Mouse (Mus musculus) neural tube, embryonic 15.5 days (tissue): ENCODE data around the gene Taf7l. TPM values are rescaled to one million over a fixed set of nuclear protein-coding genes. Genes with fewer than 3 reads are reported as not detected.

Experiments used
- ATAC-seq: fragments of 200-750 bp; cut with Nextera tagmentation; 2 replicates; pipeline ENCODE4 v1.8.0; 2017; ENCODE audit warnings: mild to moderate bottlenecking, moderate TSS enrichment, moderate library complexity; ENCODE audit not compliant: low FRiP score
- H3K27ac ChIP-seq: fragments of 300-500 bp; sonication (generic); replicated peaks from 2 replicates; pipeline ENCODE4 v1.5.1; 2015; ENCODE audit warnings: mild to moderate bottlenecking, inconsistent platforms
- H3K27me3 ChIP-seq: fragments of 300-500 bp; sonication (generic); replicated peaks from 2 replicates; pipeline ENCODE4 v1.6.1; 2015; ENCODE audit warnings: inconsistent platforms
- H3K36me3 ChIP-seq: fragments of 300-500 bp; sonication (generic); 2 replicates; pipeline ENCODE4 v1.6.1; 2015; ENCODE audit warnings: inconsistent platforms
- H3K4me1 ChIP-seq: fragments of 300-500 bp; sonication (generic); 2 replicates; pipeline ENCODE4 v1.6.1; 2015; ENCODE audit warnings: inconsistent platforms
- H3K4me2 ChIP-seq: fragments of 300-500 bp; sonication (generic); 2 replicates; pipeline ENCODE4 v1.6.1; 2015; ENCODE audit warnings: inconsistent platforms, mild to moderate bottlenecking, moderate library complexity
- H3K4me3 ChIP-seq: fragments of 300-500 bp; sonication (generic); replicated peaks from 2 replicates; pipeline ENCODE4 v1.5.1; 2015; ENCODE audit warnings: mild to moderate bottlenecking, inconsistent platforms
- H3K9ac ChIP-seq: fragments of 300-500 bp; sonication (generic); replicated peaks from 2 replicates; pipeline ENCODE4 v1.6.1; 2015; ENCODE audit warnings: mild to moderate bottlenecking, inconsistent platforms
- H3K9me3 ChIP-seq: fragments of 300-500 bp; sonication (generic); replicated peaks from 2 replicates; pipeline ENCODE4 v1.6.1; 2016; ENCODE audit warnings: inconsistent platforms
- WGBS: fragments of 180-500 bp; shearing (Covaris S2); methylation state at CpG from one replicate; pipeline ENCODE4 v1.1.7; 2015; ENCODE audit warnings: mixed read lengths; 5-methylcytosine and 5-hydroxymethylcytosine counted together
- polyA plus RNA-seq: library from polyadenylated mRNA; unstranded; fragments of >200 nt; fragmentation: Nextera tagmentation; extraction: Ambion mirVana; gene quantifications from 2 replicates; pipeline ENCODE4 v1.2.1, GENCODE M21; 2015

Gene Taf7l
- 0.15 and 0.28 TPM in 2 replicates for polyA plus RNA-seq

GRCm38 (mm10) chrX:134476290-134476689 is at the start of gene Taf7l:
TSS of gene Taf7l (minus strand) at chrX:134476490.
- no peak for ATAC-seq
- no peak within 1 kb of the TSS for H3K9ac ChIP-seq
- WGBS, result 89% methylated on average over 25 of the region's 25 CpGs
- H3K9me3 ChIP-seq, result no peaks in the 10 kb centered on the region
- H3K27ac ChIP-seq, result no peak within 1 kb of the TSS
- no peaks in the 10 kb centered on the region for H3K4me1 ChIP-seq
- peak within 1 kb of the TSS; percentile 15; the same call in 1 of the 2 replicates for H3K4me2 ChIP-seq
- H3K27me3 ChIP-seq, result no peaks in the 10 kb centered on the region
- no peaks in the 10 kb centered on the region for H3K36me3 ChIP-seq
- H3K4me3 ChIP-seq, result no peak within 1 kb of the TSS

GRCm38 (mm10) chrX:134525260-134525659 is 49.0 kb upstream of the Taf7l start:
- Histone ChIP-seq H3K4me2 (no peak overlapping the region), H3K9ac (no peak overlapping the region), H3K9me3 (no peaks in the 10 kb centered on the region), H3K36me3 (no peaks in the 10 kb centered on the region), H3K27ac (no peak overlapping the region), H3K4me1 (no peaks in the 10 kb centered on the region), H3K27me3 (no peaks in the 10 kb centered on the region), H3K4me3 (no peak overlapping the region)
- 81% methylated on average over 4 of the region's 4 CpGs for WGBS
- no peak for ATAC-seq

- Histone ChIP-seq H3K4me2 (no peak overlapping the region), H3K27me3 (no peaks in the 10 kb centered on the region), H3K9ac (no peak overlapping the region), H3K27ac (no peak overlapping the region), H3K4me3 (no peak overlapping the region), H3K36me3 (no peaks in the 10 kb centered on the region), H3K4me1 (no peaks in the 10 kb centered on the region), H3K9me3 (no peaks in the 10 kb centered on the region)
- ATAC-seq, result no peak
- WGBS, result 75% methylated on average over 4 of the region's 4 CpGs
Measured at GRCm38 (mm10) chrX:134523772-134524171, 47.5 kb upstream of the Taf7l start.

GRCm38 (mm10) chrX:134509473-134509872 is 33.2 kb upstream of the Taf7l start:
- WGBS, result 45% methylated on average over 2 of the region's 2 CpGs
- ATAC-seq, result no peak

GRCm38 (mm10) chrX:134507977-134508376 is 31.7 kb upstream of the Taf7l start:
- Histone ChIP-seq H3K4me1 (no peaks in the 10 kb centered on the region), H3K27me3 (no peaks in the 10 kb centered on the region), H3K4me3 (no peak overlapping the region), H3K9me3 (no peaks in the 10 kb centered on the region), H3K9ac (no peak overlapping the region), H3K36me3 (no peaks in the 10 kb centered on the region), H3K27ac (no peak overlapping the region), H3K4me2 (no peak overlapping the region)
- 80% methylated on average over 6 of the region's 6 CpGs for WGBS
- no peak for ATAC-seq

More at GRCm38 (mm10) chrX:134509473-134509872, 33.2 kb upstream of the Taf7l start:
- no peaks in the 10 kb centered on the region for H3K27me3 ChIP-seq
- no peaks in the 10 kb centered on the region for H3K4me1 ChIP-seq
- no peak overlapping the region for H3K4me2 ChIP-seq
- no peak overlapping the region for H3K4me3 ChIP-seq
- no peak overlapping the region for H3K27ac ChIP-seq
- no peaks in the 10 kb centered on the region for H3K36me3 ChIP-seq
- no peaks in the 10 kb centered on the region for H3K9me3 ChIP-seq
- no peak overlapping the region for H3K9ac ChIP-seq

DNA sequence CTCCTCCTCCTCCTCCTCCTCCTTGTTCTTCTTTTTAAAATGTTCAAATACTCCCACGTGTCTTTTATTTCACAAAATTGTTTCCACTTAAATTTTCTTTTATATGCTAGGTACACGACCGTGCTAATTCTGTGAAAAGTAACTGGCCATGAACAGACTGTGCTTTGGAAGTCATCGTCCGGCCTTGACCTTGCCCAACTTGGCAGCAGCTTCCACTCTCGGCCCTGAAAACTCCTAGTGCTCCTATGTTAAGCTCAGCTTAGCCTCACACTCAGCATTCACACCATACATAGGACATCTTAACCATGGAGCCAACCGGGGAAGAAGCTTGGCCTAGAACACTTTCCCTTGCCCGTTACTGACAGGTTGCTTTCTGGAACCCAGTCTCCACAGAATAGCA is 24.4 kb upstream of the Taf7l start:
- Histone ChIP-seq H3K4me1 (no peaks in the 10 kb centered on the region), H3K36me3 (no peaks in the 10 kb centered on the region), H3K27me3 (0 out of 2 replicates have a peak, but pooled peaks cover 3% of the 10 kb centered on the region), H3K4me2 (no peak overlapping the region), H3K9me3 (no peaks in the 10 kb centered on the region), H3K27ac (no peak overlapping the region), H3K4me3 (no peak overlapping the region), H3K9ac (no peak overlapping the region)
- ATAC-seq, result no peak
- WGBS, result 90% methylated on average over 8 of the region's 8 CpGs

DNA sequence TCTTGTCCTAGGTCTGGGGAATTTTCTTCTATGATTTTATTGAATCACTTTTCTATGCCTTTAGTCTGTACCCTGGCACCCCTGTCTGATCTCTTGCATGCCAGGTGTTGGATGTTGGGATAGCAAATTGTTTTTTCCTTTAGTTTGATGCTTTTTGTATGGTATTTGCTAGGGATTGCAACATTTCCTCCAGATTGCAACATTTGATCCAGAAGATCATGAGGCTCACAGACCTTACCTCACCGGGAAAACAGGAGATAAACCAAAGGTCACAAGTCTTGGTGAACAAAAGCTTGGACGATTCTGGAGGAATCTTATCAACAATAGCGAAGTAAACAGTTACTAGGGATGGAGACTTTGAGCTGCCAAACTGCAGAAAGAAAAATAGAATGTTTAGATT is 5.4 kb upstream of the Taf7l start:
- ATAC-seq, result no peak
- no peak overlapping the region for H3K9ac ChIP-seq
- no peak overlapping the region for H3K27ac ChIP-seq
- H3K27me3 ChIP-seq, result no peaks in the 10 kb centered on the region
- no peaks in the 10 kb centered on the region for H3K9me3 ChIP-seq
- no peaks in the 10 kb centered on the region for H3K4me1 ChIP-seq
- WGBS, result 70% methylated on average over 3 of the region's 3 CpGs
- no peaks in the 10 kb centered on the region for H3K36me3 ChIP-seq
- no peak overlapping the region for H3K4me2 ChIP-seq
- H3K4me3 ChIP-seq, result no peak overlapping the region

GRCm38 (mm10) chrX:134474988-134475710 is 1.1 kb downstream of the Taf7l start:
- H3K4me3 ChIP-seq, result no peak overlapping the region
- WGBS, result 74% methylated on average over 53 of the region's 67 CpGs
- H3K9ac ChIP-seq, result no peak overlapping the region
- no peaks in the 10 kb centered on the region for H3K4me1 ChIP-seq
- H3K27ac ChIP-seq, result no peak overlapping the region
- no peaks in the 10 kb centered on the region for H3K36me3 ChIP-seq
- no peaks in the 10 kb centered on the region for H3K9me3 ChIP-seq
- ATAC-seq, result no peak
- H3K4me2 ChIP-seq, result peak overlapping the region; percentile 15; the same call in 1 of the 2 replicates
- no peaks in the 10 kb centered on the region for H3K27me3 ChIP-seq

DNA sequence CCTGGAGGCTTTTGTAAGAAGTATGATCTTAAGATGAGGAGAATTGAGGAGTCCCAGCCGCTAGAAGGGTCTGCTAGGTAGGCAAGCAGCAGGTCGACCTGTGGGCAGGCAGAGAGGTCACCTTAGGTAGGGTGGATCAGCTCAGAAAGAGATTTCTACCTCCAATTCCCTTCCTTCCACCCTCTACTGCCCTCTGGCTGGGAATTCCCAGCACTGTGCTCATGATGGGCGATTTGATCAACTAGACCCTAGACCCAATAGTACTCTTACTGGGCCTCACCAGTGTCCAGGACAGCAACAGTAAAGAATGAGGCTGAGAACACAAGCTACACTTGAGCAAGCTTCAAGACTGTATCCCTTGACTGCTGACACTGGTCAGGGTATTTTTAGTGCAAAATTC is 49.0 kb downstream of the Taf7l start:
- H3K4me2 ChIP-seq, result no peak overlapping the region
- no peak for ATAC-seq
- 65% methylated on average over 3 of the region's 3 CpGs for WGBS
- H3K27ac ChIP-seq, result no peak overlapping the region
- no peaks in the 10 kb centered on the region for H3K27me3 ChIP-seq
- no peaks in the 10 kb centered on the region for H3K4me1 ChIP-seq
- no peaks in the 10 kb centered on the region for H3K36me3 ChIP-seq
- no peaks in the 10 kb centered on the region for H3K9me3 ChIP-seq
- no peak overlapping the region for H3K4me3 ChIP-seq
- H3K9ac ChIP-seq, result no peak overlapping the region

- 68% methylated on average over 6 of the region's 6 CpGs for WGBS
- Histone ChIP-seq H3K9ac (no peak overlapping the region), H3K27me3 (no peaks in the 10 kb centered on the region), H3K4me2 (no peak overlapping the region), H3K27ac (no peak overlapping the region), H3K9me3 (no peaks in the 10 kb centered on the region), H3K4me3 (no peak overlapping the region), H3K36me3 (no peaks in the 10 kb centered on the region), H3K4me1 (no peaks in the 10 kb centered on the region)
- no peak; the same call in 1 of the 2 replicates for ATAC-seq
Measured at GRCm38 (mm10) chrX:134426819-134427218, 49.5 kb downstream of the Taf7l start.

GRCm38 (mm10) chrX:134425798-134426197 is 50.5 kb downstream of the Taf7l start:
- no peaks in the 10 kb centered on the region for H3K36me3 ChIP-seq
- no peaks in the 10 kb centered on the region for H3K27me3 ChIP-seq
- no peak overlapping the region for H3K27ac ChIP-seq
- no peaks in the 10 kb centered on the region for H3K4me1 ChIP-seq
- no peaks in the 10 kb centered on the region for H3K9me3 ChIP-seq
- no peak overlapping the region for H3K4me2 ChIP-seq
- 75% methylated on average over 10 of the region's 10 CpGs for WGBS
- no peak overlapping the region for H3K9ac ChIP-seq
- no peak for ATAC-seq
- no peak overlapping the region for H3K4me3 ChIP-seq

- no peak for ATAC-seq
- no peaks in the 10 kb centered on the region for H3K36me3 ChIP-seq
- H3K27me3 ChIP-seq, result no peaks in the 10 kb centered on the region
- H3K9ac ChIP-seq, result no peak overlapping the region
- H3K4me2 ChIP-seq, result no peak overlapping the region
- no peak overlapping the region for H3K27ac ChIP-seq
- no peak overlapping the region for H3K4me3 ChIP-seq
- no peaks in the 10 kb centered on the region for H3K4me1 ChIP-seq
- H3K9me3 ChIP-seq, result no peaks in the 10 kb centered on the region
- WGBS, result 94% methylated on average over 5 of the region's 5 CpGs
Measured at GRCm38 (mm10) chrX:134424263-134424662, 52.0 kb downstream of the Taf7l start.
